Mouse (Mus musculus) limb, embryonic 13.5 days (tissue): ENCODE data around the gene Dnah2. TPM values are rescaled to one million over a fixed set of nuclear protein-coding genes. Genes with fewer than 3 reads are reported as not detected.
A peak's percentile ranks its signal among the peaks of the same experiment; 100 is the strongest.

Source experiments
- ATAC-seq: fragments of 200-750 bp; cut with Nextera tagmentation; 2 replicates; pipeline ENCODE4 v1.8.0; 2017; ENCODE audit warnings: low read depth, moderate number of reproducible peaks, moderate TSS enrichment; ENCODE audit not compliant: low FRiP score
- H3K27ac ChIP-seq: fragments of 300-500 bp; sonication (generic); 2 replicates; pipeline ENCODE4 v1.5.1; 2015; ENCODE audit warnings: inconsistent platforms, mild to moderate bottlenecking, moderate library complexity
- H3K27me3 ChIP-seq: fragments of 300-500 bp; sonication (generic); 2 replicates; pipeline ENCODE4 v1.6.1; 2015; ENCODE audit warnings: mild to moderate bottlenecking, inconsistent platforms
- H3K36me3 ChIP-seq: fragments of 300-500 bp; sonication (generic); 2 replicates; pipeline ENCODE4 v1.6.1; 2015; ENCODE audit warnings: inconsistent platforms, mild to moderate bottlenecking, moderate library complexity
- H3K4me1 ChIP-seq: fragments of 300-500 bp; sonication (generic); 2 replicates; pipeline ENCODE4 v1.6.1; 2015; ENCODE audit warnings: inconsistent platforms
- H3K4me2 ChIP-seq: fragments of 300-500 bp; sonication (generic); replicated peaks from 2 replicates; pipeline ENCODE4 v1.6.1; 2015; ENCODE audit warnings: inconsistent platforms, mild to moderate bottlenecking, moderate library complexity
- H3K4me3 ChIP-seq: fragments of 300-500 bp; sonication (generic); 2 replicates; pipeline ENCODE4 v1.5.1; 2015; ENCODE audit warnings: moderate library complexity, mild to moderate bottlenecking, inconsistent platforms
- H3K9ac ChIP-seq: fragments of 300-500 bp; sonication (generic); 2 replicates; pipeline ENCODE4 v1.6.1; 2015; ENCODE audit warnings: mild to moderate bottlenecking, inconsistent platforms
- H3K9me3 ChIP-seq: fragments of 300-500 bp; sonication (generic); 2 replicates; pipeline ENCODE4 v1.6.1; 2016; ENCODE audit warnings: inconsistent platforms
- WGBS: fragments of 180-500 bp; shearing (Covaris S2); methylation state at CpG from one replicate; pipeline ENCODE4 v1.1.7; 2015; 5-methylcytosine and 5-hydroxymethylcytosine counted together
- polyA plus RNA-seq: library from polyadenylated mRNA; unstranded; fragments of >200 nt; fragmentation: Nextera tagmentation; extraction: Ambion mirVana; gene quantifications from 2 replicates; pipeline ENCODE4 v1.2.1, GENCODE M21; 2015

Dnah2 gene
- polyA plus RNA-seq, 1 experiment from 2014 or later, result 2.4 TPM

- Histone ChIP-seq H3K9me3 (no peaks in the 10 kb centered on the region), H3K9ac (peak within 1 kb of the TSS; percentile 97), H3K36me3 (peaks cover 51% of the 10 kb centered on the region), H3K27ac (peak within 1 kb of the TSS; percentile 92), H3K27me3 (no peaks in the 10 kb centered on the region), H3K4me3 (peak within 1 kb of the TSS; percentile 81), H3K4me1 (peaks cover 71% of the 10 kb centered on the region), H3K4me2 (peak within 1 kb of the TSS; percentile 96)
- ATAC-seq, result peak; percentile 74
- WGBS, result under 1% methylated on average over 49 of the region's 59 CpGs
Measured at GRCm38 (mm10) chr11:69559851-69560765, 11.2 kb upstream of the Dnah2 start, which contains the start of gene Efnb3. Efnb3 (minus strand) TSS chr11:69560205.

GRCm38 (mm10) chr11:69559183-69559582 is 10.3 kb upstream of the Dnah2 start:
- H3K4me3 ChIP-seq, result peak overlapping the region; percentile 81
- H3K4me2 ChIP-seq, result peak overlapping the region; percentile 96
- H3K4me1 ChIP-seq, result peaks cover 77% of the 10 kb centered on the region
- H3K36me3 ChIP-seq, result peaks cover 51% of the 10 kb centered on the region
- WGBS, result 7% methylated on average over 5 of the region's 5 CpGs
- ATAC-seq, result no peak
- H3K27ac ChIP-seq, result peak overlapping the region; percentile 92; the same call in 1 of the 2 replicates
- H3K9me3 ChIP-seq, result no peaks in the 10 kb centered on the region
- no peaks in the 10 kb centered on the region for H3K27me3 ChIP-seq
- H3K9ac ChIP-seq, result peak overlapping the region; percentile 97

- H3K9ac ChIP-seq, result peak overlapping the region; percentile 97
- H3K9me3 ChIP-seq, result no peaks in the 10 kb centered on the region
- H3K4me1 ChIP-seq, result peaks cover 73% of the 10 kb centered on the region
- no peaks in the 10 kb centered on the region for H3K27me3 ChIP-seq
- H3K27ac ChIP-seq, result no peak overlapping the region; the same call in 1 of the 2 replicates
- peaks cover 51% of the 10 kb centered on the region for H3K36me3 ChIP-seq
- ATAC-seq, result no peak
- peak overlapping the region; percentile 81 for H3K4me3 ChIP-seq
- peak overlapping the region; percentile 96 for H3K4me2 ChIP-seq
- WGBS, result 44% methylated on average over 6 of the region's 6 CpGs
Measured at GRCm38 (mm10) chr11:69558756-69559155, 9.8 kb upstream of the Dnah2 start.

- H3K4me1 ChIP-seq, result peaks cover 74% of the 10 kb centered on the region
- WGBS, result 33% methylated on average over 14 of the region's 14 CpGs
- ATAC-seq, result no peak
Measured at GRCm38 (mm10) chr11:69557381-69557958, 8.6 kb upstream of the Dnah2 start.

DNA sequence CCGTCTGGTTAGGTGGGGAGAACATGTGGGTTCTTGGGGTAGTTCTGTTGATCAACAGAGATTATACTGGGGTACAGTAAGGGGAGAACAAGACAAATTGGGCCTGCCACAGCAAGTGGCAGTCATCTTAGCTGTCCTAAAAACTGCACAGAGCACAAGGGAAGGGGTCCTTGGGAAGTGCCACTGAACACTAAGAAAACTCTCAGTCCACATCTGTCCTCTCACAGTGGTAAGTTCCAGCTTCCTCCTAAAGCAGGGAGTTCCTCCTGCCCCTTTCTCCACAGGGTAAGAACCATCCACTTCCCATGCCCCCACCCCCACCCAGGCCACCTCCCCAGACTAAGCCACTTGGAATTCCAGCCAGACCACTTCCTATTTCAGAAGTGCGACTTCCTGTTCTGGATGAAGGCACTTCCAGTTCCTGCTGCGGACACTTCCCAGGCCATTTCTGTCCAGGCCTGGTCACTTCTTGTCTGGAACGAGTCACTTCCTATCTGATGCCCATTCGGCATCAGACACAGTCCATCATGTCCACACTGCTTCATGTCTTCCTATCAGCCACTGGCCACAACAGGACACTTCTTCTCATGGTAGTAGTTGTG is 5.7 kb upstream of the Dnah2 start:
- Histone ChIP-seq H3K36me3 (peaks cover 30% of the 10 kb centered on the region), H3K9me3 (no peaks in the 10 kb centered on the region), H3K27me3 (no peaks in the 10 kb centered on the region), H3K4me2 (no peak overlapping the region), H3K9ac (no peak overlapping the region), H3K4me3 (no peak overlapping the region), H3K4me1 (peaks cover 52% of the 10 kb centered on the region), H3K27ac (no peak overlapping the region; the same call in 1 of the 2 replicates)
- WGBS, result 78% methylated on average over 5 of the region's 5 CpGs
- ATAC-seq, result no peak

More at GRCm38 (mm10) chr11:69557381-69557958, 8.6 kb upstream of the Dnah2 start:
- H3K27ac ChIP-seq, result no peak overlapping the region
- peak overlapping the region; percentile 96 for H3K4me2 ChIP-seq
- peaks cover 40% of the 10 kb centered on the region for H3K36me3 ChIP-seq
- peak overlapping the region; percentile 81; the same call in 1 of the 2 replicates for H3K4me3 ChIP-seq
- H3K9me3 ChIP-seq, result no peaks in the 10 kb centered on the region
- H3K27me3 ChIP-seq, result no peaks in the 10 kb centered on the region
- H3K9ac ChIP-seq, result peak overlapping the region; percentile 97; the same call in 1 of the 2 replicates

- 13% methylated on average over 2 of the region's 2 CpGs for WGBS
- no peak for ATAC-seq
- no peak overlapping the region for H3K9ac ChIP-seq
- no peak overlapping the region for H3K4me3 ChIP-seq
- peaks cover 46% of the 10 kb centered on the region for H3K4me1 ChIP-seq
- H3K9me3 ChIP-seq, result no peaks in the 10 kb centered on the region
- H3K27ac ChIP-seq, result no peak overlapping the region
- H3K36me3 ChIP-seq, result peaks cover 30% of the 10 kb centered on the region
- H3K27me3 ChIP-seq, result peaks cover 9% of the 10 kb centered on the region
- H3K4me2 ChIP-seq, result 0 out of 2 replicates have a peak overlapping the region, but pooled peaks have one; percentile 11
Measured at GRCm38 (mm10) chr11:69553341-69553721, 4.4 kb upstream of the Dnah2 start.

DNA sequence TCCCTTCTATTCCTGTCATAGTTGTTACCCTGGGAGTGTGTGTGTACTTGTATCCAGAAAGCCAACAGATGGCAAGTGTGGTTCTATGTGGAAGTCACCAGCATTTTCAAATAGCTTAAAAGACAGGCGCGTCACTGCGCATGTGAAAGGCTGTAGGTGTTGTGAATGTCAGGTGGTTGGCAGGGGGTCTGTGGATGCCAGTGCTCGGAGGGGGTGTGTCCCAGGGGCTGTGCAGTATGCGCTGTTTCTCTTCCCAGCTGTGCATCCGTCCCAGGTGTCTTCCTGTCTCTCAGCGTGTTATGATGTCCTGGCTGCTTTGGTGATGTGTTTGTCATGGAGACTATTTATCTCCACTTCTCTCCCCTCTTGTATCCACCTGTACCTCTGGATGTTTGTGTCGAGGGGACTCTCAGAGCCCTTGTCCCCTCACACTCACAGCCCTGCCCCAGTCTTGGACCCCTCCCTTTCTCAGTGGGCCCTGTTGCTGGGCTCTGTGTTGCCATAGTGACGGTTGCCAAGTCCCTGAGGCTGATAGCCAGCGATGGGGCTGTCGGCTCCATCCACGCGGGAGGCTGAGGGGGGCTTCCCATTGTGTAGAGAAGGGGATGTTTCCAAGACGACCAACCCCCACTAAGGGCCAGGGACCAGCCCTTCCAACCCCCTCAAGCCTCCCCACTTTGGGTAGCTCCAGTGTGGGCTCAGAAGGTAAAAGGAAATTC is 3.9 kb upstream of the Dnah2 start:
- peaks cover 42% of the 10 kb centered on the region for H3K4me1 ChIP-seq
- H3K27ac ChIP-seq, result no peak overlapping the region
- H3K9ac ChIP-seq, result no peak overlapping the region
- WGBS, result 27% methylated on average over 14 of the region's 14 CpGs
- 0 out of 2 replicates have a peak, but pooled peaks have one; percentile 20 for ATAC-seq
- no peak overlapping the region for H3K4me3 ChIP-seq
- peaks cover 30% of the 10 kb centered on the region for H3K36me3 ChIP-seq
- H3K9me3 ChIP-seq, result no peaks in the 10 kb centered on the region
- H3K27me3 ChIP-seq, result peaks cover 9% of the 10 kb centered on the region
- 0 out of 2 replicates have a peak overlapping the region, but pooled peaks have one; percentile 11 for H3K4me2 ChIP-seq

- no peaks in the 10 kb centered on the region for H3K9me3 ChIP-seq
- ATAC-seq, result no peak
- no peak overlapping the region for H3K27ac ChIP-seq
- no peak overlapping the region for H3K4me3 ChIP-seq
- H3K4me2 ChIP-seq, result no peak overlapping the region
- WGBS, result 84% methylated on average over 4 of the region's 4 CpGs
- peaks cover 22% of the 10 kb centered on the region for H3K36me3 ChIP-seq
- H3K27me3 ChIP-seq, result peaks cover 9% of the 10 kb centered on the region
- peaks cover 38% of the 10 kb centered on the region for H3K4me1 ChIP-seq
- no peak overlapping the region for H3K9ac ChIP-seq
Measured at GRCm38 (mm10) chr11:69551310-69551709, 2.4 kb upstream of the Dnah2 start.

GRCm38 (mm10) chr11:69547071-69547470 is 1.8 kb downstream of the Dnah2 start:
- H3K9ac ChIP-seq, result peak overlapping the region; percentile 70

DNA sequence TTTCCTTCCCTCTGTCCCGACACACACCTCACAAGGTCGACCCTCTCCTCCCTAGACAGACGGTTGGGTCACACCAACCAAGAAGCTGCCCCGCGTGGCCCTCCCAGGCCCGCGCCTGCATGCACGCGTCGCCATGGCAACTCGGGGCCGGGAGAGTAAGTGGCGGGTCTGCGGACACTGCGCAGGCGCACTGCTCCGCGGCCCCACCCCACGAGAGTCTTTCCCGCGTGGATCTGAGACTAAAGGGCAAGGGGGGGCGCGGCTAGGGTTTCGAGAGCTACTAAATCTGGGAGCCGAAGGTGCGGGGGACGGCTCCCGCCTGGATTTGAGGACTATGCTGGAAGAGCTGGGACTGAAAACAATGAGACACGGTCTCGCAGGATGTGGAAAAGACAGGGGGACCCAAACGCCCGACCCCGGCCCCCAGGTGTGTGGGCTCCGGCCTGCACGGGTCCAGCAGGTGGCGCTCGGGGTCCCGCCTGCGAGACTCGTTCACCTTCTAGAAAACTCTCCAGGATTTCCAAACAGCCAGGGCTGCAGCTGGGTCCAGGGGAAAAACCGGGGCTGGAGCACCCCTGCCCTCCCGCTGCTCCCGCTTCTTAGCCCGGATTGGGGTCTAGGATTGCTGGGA is 2.4 kb downstream of the Dnah2 start:
- peak overlapping the region; percentile 52 for H3K4me3 ChIP-seq
- peak overlapping the region; percentile 70 for H3K9ac ChIP-seq
- peaks cover 35% of the 10 kb centered on the region for H3K4me1 ChIP-seq
- H3K4me2 ChIP-seq, result peak overlapping the region; percentile 83
- WGBS, result under 1% methylated on average over 44 of the region's 44 CpGs
- H3K27ac ChIP-seq, result peak overlapping the region; percentile 89
- no peaks in the 10 kb centered on the region for H3K9me3 ChIP-seq
- peaks cover 9% of the 10 kb centered on the region for H3K27me3 ChIP-seq
- peak; percentile 87 for ATAC-seq
- H3K36me3 ChIP-seq, result no peaks in the 10 kb centered on the region

More at GRCm38 (mm10) chr11:69547071-69547470, 1.8 kb downstream of the Dnah2 start:
- Histone ChIP-seq H3K9me3 (no peaks in the 10 kb centered on the region), H3K4me1 (peaks cover 35% of the 10 kb centered on the region), H3K27me3 (peaks cover 9% of the 10 kb centered on the region), H3K27ac (peak overlapping the region; percentile 89), H3K4me3 (peak overlapping the region; percentile 52), H3K4me2 (peak overlapping the region; percentile 83), H3K36me3 (no peaks in the 10 kb centered on the region)
- ATAC-seq, result peak; percentile 52
- 5% methylated on average over 15 of the region's 15 CpGs for WGBS

- peaks cover 9% of the 10 kb centered on the region for H3K27me3 ChIP-seq
- peak overlapping the region; percentile 83 for H3K4me2 ChIP-seq
- 13% methylated on average over 7 of the region's 7 CpGs for WGBS
- H3K9me3 ChIP-seq, result no peaks in the 10 kb centered on the region
- peak overlapping the region; percentile 52 for H3K4me3 ChIP-seq
- H3K36me3 ChIP-seq, result no peaks in the 10 kb centered on the region
- H3K4me1 ChIP-seq, result peaks cover 35% of the 10 kb centered on the region
- peak overlapping the region; percentile 70 for H3K9ac ChIP-seq
- H3K27ac ChIP-seq, result peak overlapping the region; percentile 89
- peak; percentile 12; the same call in 1 of the 2 replicates for ATAC-seq
Measured at GRCm38 (mm10) chr11:69545957-69546356, 3.0 kb downstream of the Dnah2 start.
